Mouse (Mus musculus) limb, embryonic 10.5 days (tissue): Measurements from ENCODE around the gene Nova2. TPM values are rescaled to one million over a fixed set of nuclear protein-coding genes. Genes with fewer than 3 reads are reported as not detected.

ENCODE experiments used
- DNase-seq: peaks from one replicate; pipeline ENCODE4 v3.0.0-alpha.2; 2017; ENCODE audit warnings: low spot score
- H3K27ac ChIP-seq: fragments of 300-500 bp; sonication (generic); 2 replicates; pipeline ENCODE4 v1.5.1; 2016; ENCODE audit warnings: mild to moderate bottlenecking
- H3K27me3 ChIP-seq: fragments of 300-500 bp; sonication (generic); 2 replicates; pipeline ENCODE4 v1.6.1; 2016; ENCODE audit warnings: low read depth, mild to moderate bottlenecking; ENCODE audit not compliant: poor library complexity, severe bottlenecking
- H3K36me3 ChIP-seq: fragments of 300-500 bp; sonication (generic); 2 replicates; pipeline ENCODE4 v1.6.1; 2016; ENCODE audit warnings: mild to moderate bottlenecking, moderate library complexity
- H3K4me1 ChIP-seq: fragments of 300-500 bp; sonication (generic); 2 replicates; pipeline ENCODE4 v1.6.1; 2016
- H3K4me3 ChIP-seq: fragments of 300-500 bp; sonication (generic); 2 replicates; pipeline ENCODE4 v1.5.1; 2016; ENCODE audit warnings: mild to moderate bottlenecking, moderate library complexity
- H3K9me3 ChIP-seq: fragments of 300-500 bp; sonication (generic); replicated peaks from 2 replicates; pipeline ENCODE4 v1.6.1; 2016; ENCODE audit warnings: mild to moderate bottlenecking
- whole genome bisulfite sequencing: fragments of 180-500 bp; shearing (Covaris S2); methylation state at CpG from one replicate; pipeline ENCODE4 v1.1.7; 2016; 5-methylcytosine and 5-hydroxymethylcytosine counted together
- polyA plus RNA-seq: library from polyadenylated mRNA; unstranded; fragments of >200 nt; fragmentation: Nextera tagmentation; extraction: Ambion mirVana; gene quantifications from 2 replicates; pipeline ENCODE4 v1.2.1, GENCODE M21; 2016

Gene Nova2
- polyA plus RNA-seq, 1 experiment from 2014 or later: 0.28 TPM

- Histone ChIP-seq H3K27me3 (peaks cover 72% of the 10 kb centered on the region), H3K4me1 (peaks cover 21% of the 10 kb centered on the region), H3K27ac (no peak overlapping the region), H3K9me3 (no peaks in the 10 kb centered on the region), H3K36me3 (no peaks in the 10 kb centered on the region), H3K4me3 (no peak overlapping the region)
- DNase-seq: no peak
- 43% methylated on average over 3 of the region's 3 CpGs for WGBS
Observed at GRCm38 (mm10) chr7:18927759-18928158, 2.1 kb downstream of the Nova2 start.

GRCm38 (mm10) chr7:18942376-18942775 is 16.7 kb downstream of the Nova2 start:
- H3K36me3 ChIP-seq: no peaks in the 10 kb centered on the region
- WGBS: 24% methylated on average over 1 of the region's 1 CpGs
- no peaks in the 10 kb centered on the region for H3K9me3 ChIP-seq
- no peak for DNase-seq
- peaks cover 28% of the 10 kb centered on the region; the same call in 1 of the 2 replicates for H3K27me3 ChIP-seq
- H3K4me3 ChIP-seq: no peak overlapping the region
- H3K4me1 ChIP-seq: no peaks in the 10 kb centered on the region
- H3K27ac ChIP-seq: no peak overlapping the region

GRCm38 (mm10) chr7:18942815-18943214 is 17.1 kb downstream of the Nova2 start:
- Histone ChIP-seq H3K4me1 (no peaks in the 10 kb centered on the region), H3K27ac (no peak overlapping the region)

GRCm38 (mm10) chr7:18948151-18948550 is 22.5 kb downstream of the Nova2 start:
- H3K9me3 ChIP-seq: no peaks in the 10 kb centered on the region
- no peaks in the 10 kb centered on the region for H3K36me3 ChIP-seq
- no peak overlapping the region for H3K4me3 ChIP-seq
- H3K4me1 ChIP-seq: peaks cover 7% of the 10 kb centered on the region
- H3K27ac ChIP-seq: no peak overlapping the region
- DNase-seq: no peak
- H3K27me3 ChIP-seq: peaks cover 33% of the 10 kb centered on the region
- 80% methylated on average over 6 of the region's 6 CpGs for WGBS

More at GRCm38 (mm10) chr7:18942815-18943214, 17.1 kb downstream of the Nova2 start:
- no peak overlapping the region for H3K4me3 ChIP-seq
- DNase-seq: no peak
- no peaks in the 10 kb centered on the region for H3K36me3 ChIP-seq
- 54% methylated on average over 9 of the region's 9 CpGs for WGBS
- no peaks in the 10 kb centered on the region for H3K9me3 ChIP-seq
- H3K27me3 ChIP-seq: peaks cover 28% of the 10 kb centered on the region; the same call in 1 of the 2 replicates

GRCm38 (mm10) chr7:18949781-18950522 is 24.3 kb downstream of the Nova2 start:
- Histone ChIP-seq H3K9me3 (no peaks in the 10 kb centered on the region), H3K27me3 (peaks cover 28% of the 10 kb centered on the region), H3K36me3 (no peaks in the 10 kb centered on the region), H3K4me1 (peaks cover 7% of the 10 kb centered on the region), H3K4me3 (no peak overlapping the region), H3K27ac (no peak overlapping the region)
- WGBS: 37% methylated on average over 12 of the region's 12 CpGs
- no peak for DNase-seq

- no peak for DNase-seq
- peaks cover 7% of the 10 kb centered on the region for H3K4me1 ChIP-seq
- peaks cover 36% of the 10 kb centered on the region for H3K27me3 ChIP-seq
- H3K9me3 ChIP-seq: no peaks in the 10 kb centered on the region
- no peak overlapping the region for H3K27ac ChIP-seq
- H3K4me3 ChIP-seq: no peak overlapping the region
- WGBS: 24% methylated on average over 18 of the region's 18 CpGs
- H3K36me3 ChIP-seq: no peaks in the 10 kb centered on the region
Observed at GRCm38 (mm10) chr7:18950523-18951315, 25.0 kb downstream of the Nova2 start.

- Histone ChIP-seq H3K27me3 (peaks cover 43% of the 10 kb centered on the region), H3K4me1 (peaks cover 7% of the 10 kb centered on the region)
Observed at GRCm38 (mm10) chr7:18951397-18951796, 25.7 kb downstream of the Nova2 start.

GRCm38 (mm10) chr7:18957569-18958383 is 32.1 kb downstream of the Nova2 start:
- Histone ChIP-seq H3K27me3 (peaks cover 90% of the 10 kb centered on the region), H3K36me3 (no peaks in the 10 kb centered on the region), H3K27ac (peak overlapping the region; percentile 46), H3K9me3 (no peaks in the 10 kb centered on the region), H3K4me3 (peak overlapping the region; percentile 64), H3K4me1 (peaks cover 17% of the 10 kb centered on the region)
- peak; percentile 67 for DNase-seq
- WGBS: under 1% methylated on average over 107 of the region's 107 CpGs

More at GRCm38 (mm10) chr7:18951397-18951796, 25.7 kb downstream of the Nova2 start:
- Histone ChIP-seq H3K27ac (no peak overlapping the region), H3K36me3 (no peaks in the 10 kb centered on the region), H3K9me3 (no peaks in the 10 kb centered on the region), H3K4me3 (no peak overlapping the region)
- 20% methylated on average over 15 of the region's 15 CpGs for WGBS
- peak; percentile 79 for DNase-seq

- no peak for DNase-seq
- H3K27ac ChIP-seq: peak overlapping the region; percentile 46
Observed at GRCm38 (mm10) chr7:18958384-18958766, 32.7 kb downstream of the Nova2 start.

GRCm38 (mm10) chr7:18959446-18959845 is 33.8 kb downstream of the Nova2 start:
- no peak overlapping the region for H3K4me3 ChIP-seq
- H3K9me3 ChIP-seq: no peaks in the 10 kb centered on the region
- H3K36me3 ChIP-seq: no peaks in the 10 kb centered on the region
- DNase-seq: no peak
- H3K4me1 ChIP-seq: peaks cover 23% of the 10 kb centered on the region
- H3K27ac ChIP-seq: no peak overlapping the region
- peaks cover 99% of the 10 kb centered on the region for H3K27me3 ChIP-seq
- WGBS: 67% methylated on average over 8 of the region's 8 CpGs

More at GRCm38 (mm10) chr7:18958384-18958766, 32.7 kb downstream of the Nova2 start:
- no peaks in the 10 kb centered on the region for H3K36me3 ChIP-seq
- WGBS: under 1% methylated on average over 21 of the region's 21 CpGs
- peaks cover 94% of the 10 kb centered on the region for H3K27me3 ChIP-seq
- H3K4me1 ChIP-seq: peaks cover 22% of the 10 kb centered on the region
- H3K9me3 ChIP-seq: no peaks in the 10 kb centered on the region
- peak overlapping the region; percentile 64 for H3K4me3 ChIP-seq

- Histone ChIP-seq H3K27me3 (peaks cover 99% of the 10 kb centered on the region), H3K4me3 (peak overlapping the region; percentile 34), H3K9me3 (no peaks in the 10 kb centered on the region), H3K4me1 (peaks cover 22% of the 10 kb centered on the region), H3K36me3 (no peaks in the 10 kb centered on the region), H3K27ac (no peak overlapping the region)
- no peak for DNase-seq
- WGBS: under 1% methylated on average over 17 of the region's 17 CpGs
Observed at GRCm38 (mm10) chr7:18962171-18962792, 36.6 kb downstream of the Nova2 start.

GRCm38 (mm10) chr7:18962795-18963194 is 37.1 kb downstream of the Nova2 start:
- 1% methylated on average over 20 of the region's 20 CpGs for WGBS
- Histone ChIP-seq H3K4me1 (peaks cover 17% of the 10 kb centered on the region), H3K27me3 (peaks cover 99% of the 10 kb centered on the region), H3K36me3 (no peaks in the 10 kb centered on the region), H3K4me3 (peak overlapping the region; percentile 34), H3K9me3 (no peaks in the 10 kb centered on the region), H3K27ac (no peak overlapping the region)
- DNase-seq: peak; percentile 39
